ENCODE assay signal across 17 mouse cellular contexts in genomic region chr4:40254385-40255103, GRCm38 (mm10).
"Had no signal": no experiment of that assay in that cellular context is flagged by ENCODE, and none has a peak within 500 bp of the region (broad histone marks: within the 10 kb centered on the region; RNA-seq: fewer than 3 reads in every experiment).

No protein-coding gene starts in this region.

- ATAC-seq: intestine, postnatal 0 days; liver, embryonic 12.5 days; midbrain, embryonic 13.5 days had no signal

- H3K27ac ChIP-seq: kidney, embryonic 15.5 days; liver, embryonic 12.5 days; liver, embryonic 15.5 days; lung, embryonic 15.5 days; midbrain, embryonic 13.5 days had no signal

- H3K4me2 ChIP-seq: kidney, embryonic 15.5 days; liver, embryonic 12.5 days; liver, embryonic 15.5 days; lung, embryonic 15.5 days; midbrain, embryonic 13.5 days had no signal

- H3K9me3 ChIP-seq: kidney, embryonic 15.5 days; liver, embryonic 12.5 days; liver, embryonic 15.5 days; lung, embryonic 15.5 days; midbrain, embryonic 13.5 days had no signal

- H3K9ac ChIP-seq: kidney, embryonic 15.5 days; liver, embryonic 12.5 days; liver, embryonic 15.5 days; lung, embryonic 15.5 days; midbrain, embryonic 13.5 days had no signal

- DNase-seq: kidney, adult 2 months; kidney, postnatal 10 days; kidney, postnatal 36 days; left cerebral cortex, postnatal 4 days; liver; lung, adult 18-20 months; lung, postnatal 10 days; lung, postnatal 36 days; thymus, adult 2 months; thymus, postnatal 14 days; thymus, postnatal 4 days had no signal

- H3K4me3 ChIP-seq: kidney, embryonic 15.5 days; liver, embryonic 12.5 days; liver, embryonic 15.5 days; lung, embryonic 15.5 days; midbrain, embryonic 13.5 days had no signal

- H3K4me1 ChIP-seq: kidney, embryonic 15.5 days; liver, embryonic 12.5 days; liver, embryonic 15.5 days; lung, embryonic 15.5 days; midbrain, embryonic 13.5 days had no signal

- H3K27me3 ChIP-seq: kidney, embryonic 15.5 days; liver, embryonic 12.5 days; liver, embryonic 15.5 days; lung, embryonic 15.5 days; midbrain, embryonic 13.5 days had no signal
